Mouse (Mus musculus) common myeloid progenitor, adult 5-6 weeks (primary cell): ENCODE measurements around the gene Trmt6. TPM values are rescaled to one million over a fixed set of nuclear protein-coding genes. Genes with fewer than 3 reads are reported as not detected.

Experiments
- ATAC-seq: replicated peaks from 2 replicates; pipeline ENCODE4 v1.8.0; 2016; ENCODE audit warnings: low read depth, mild to moderate bottlenecking, moderate TSS enrichment, inconsistent platforms; ENCODE audit not compliant: poor library complexity, severe bottlenecking
- total RNA-seq: library from RNA; stranded (forward); fragments of 200-1000, 187-1606 nt; gene quantifications from 2 replicates; pipeline ENCODE4 v1.2.3, GENCODE M21; 2017

The Trmt6 gene
- total RNA-seq: 48.9 and 60.8 TPM in 2 replicates

GRCm38 (mm10) chr2:132815608-132816314 lies at the start of gene Trmt6, which contains the start of gene Mcm8:
Gene Trmt6 (minus strand): TSS chr2:132816055.
Gene Mcm8 (plus strand): TSS chr2:132816141.
- peak; percentile 99 for ATAC-seq

GRCm38 (mm10) chr2:132863325-132863724 lies 47.5 kb upstream of the Trmt6 start:
- ATAC-seq: no peak

GRCm38 (mm10) chr2:132861456-132861855 lies 45.6 kb upstream of the Trmt6 start:
- no peak for ATAC-seq

GRCm38 (mm10) chr2:132860435-132860834 lies 44.6 kb upstream of the Trmt6 start:
- no peak for ATAC-seq

GRCm38 (mm10) chr2:132856333-132856732 lies 40.5 kb upstream of the Trmt6 start:
- no peak for ATAC-seq

GRCm38 (mm10) chr2:132853051-132853450 lies 37.2 kb upstream of the Trmt6 start:
- ATAC-seq: no peak

- ATAC-seq: no peak
These were observed 33.3 kb upstream of the Trmt6 start for GRCm38 (mm10) chr2:132849141-132849540.

GRCm38 (mm10) chr2:132848361-132848760 lies 32.5 kb upstream of the Trmt6 start:
- ATAC-seq: no peak

GRCm38 (mm10) chr2:132847581-132847980 lies 31.7 kb upstream of the Trmt6 start:
- no peak for ATAC-seq

GRCm38 (mm10) chr2:132846407-132847358 lies 30.8 kb upstream of the Trmt6 start, which contains the start of gene Crls1:
Gene Crls1 (plus strand): TSS chr2:132846666.
- peak; percentile 95 for ATAC-seq

- ATAC-seq: no peak
These were observed 25.2 kb upstream of the Trmt6 start for GRCm38 (mm10) chr2:132841071-132841470.

GRCm38 (mm10) chr2:132802976-132803375 lies 12.9 kb downstream of the Trmt6 start:
- ATAC-seq: no peak

- no peak for ATAC-seq
These were observed 21.7 kb downstream of the Trmt6 start for GRCm38 (mm10) chr2:132794204-132794586.

- no peak for ATAC-seq
These were observed 22.2 kb downstream of the Trmt6 start for GRCm38 (mm10) chr2:132793441-132794203.

- ATAC-seq: no peak
These were observed 31.8 kb downstream of the Trmt6 start for GRCm38 (mm10) chr2:132784039-132784438.

GRCm38 (mm10) chr2:132781439-132782068 lies 34.3 kb downstream of the Trmt6 start:
- ATAC-seq: peak; percentile 100

- ATAC-seq: no peak
These were observed 34.9 kb downstream of the Trmt6 start, which contains the start of gene Chgb for GRCm38 (mm10) chr2:132780978-132781377. Gene Chgb (plus strand): TSS chr2:132781278.

- no peak for ATAC-seq
These were observed 45.0 kb downstream of the Trmt6 start for GRCm38 (mm10) chr2:132770822-132771221.

- no peak for ATAC-seq
These were observed 57.9 kb downstream of the Trmt6 start for GRCm38 (mm10) chr2:132757911-132758310.
